Mouse (Mus musculus) small intestine, adult 2 months (tissue): ENCODE measurements around the gene Cnp.

Experiments
- CTCF ChIP-seq: fragments of 200-500 bp; IDR thresholded peaks from 2 replicates; pipeline ENCODE4 v1.5.1; 2012; ENCODE audit warnings: low read depth, mild to moderate bottlenecking, control low read depth, inconsistent platforms, low read length, moderate library complexity, mixed read lengths; ENCODE audit not compliant: insufficient replicate concordance, insufficient read length; ENCODE audit errors: extremely low read depth
- POLR2A ChIP-seq: fragments of 200-500 bp; IDR thresholded peaks from 2 replicates; pipeline ENCODE4 v1.6.1; 2012; ENCODE audit warnings: low read depth, mild to moderate bottlenecking, control low read depth, inconsistent platforms, low read length, moderate library complexity

DNA sequence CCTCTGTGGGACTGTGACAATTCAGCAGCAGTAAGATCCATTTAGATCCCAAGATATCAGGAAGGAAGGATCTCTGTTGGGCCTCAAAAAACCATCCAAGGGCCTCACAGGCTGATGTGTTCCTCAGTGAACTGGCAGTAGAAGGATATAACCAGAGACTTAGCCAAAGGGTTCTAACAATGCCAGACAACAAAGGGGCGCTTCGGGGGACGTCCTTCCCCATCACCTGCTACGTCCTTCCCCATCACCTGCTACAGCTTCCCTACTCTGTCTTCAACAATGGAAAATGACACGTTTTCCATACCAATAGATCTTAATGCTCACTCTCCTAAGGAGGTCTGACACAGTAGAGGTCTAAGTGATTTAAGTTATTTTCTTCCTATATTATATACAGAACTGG is 41.6 kb downstream of the Cnp start:
- no peak for TF ChIP-seq CTCF
- TF ChIP-seq POLR2A = no peak
